Mouse (Mus musculus) embryonic facial prominence, embryonic 14.5 days (tissue): ENCODE results near the gene Zfhx3. TPM values are rescaled to one million over a fixed set of nuclear protein-coding genes. Genes with fewer than 3 reads are reported as not detected.

Experiments
- ATAC-seq: fragments of 200-750 bp; cut with Nextera tagmentation; 2 replicates; pipeline ENCODE4 v1.8.0; 2017; ENCODE audit warnings: low read depth, moderate number of reproducible peaks, moderate TSS enrichment
- DNase-seq: peaks from one replicate; pipeline ENCODE4 v3.0.0-alpha.2; 2015; ENCODE audit warnings: low spot score
- H3K27ac ChIP-seq: fragments of 300-500 bp; sonication (generic); replicated peaks from 2 replicates; pipeline ENCODE4 v1.5.1; 2014; ENCODE audit warnings: low read depth, mild to moderate bottlenecking, low read length, moderate library complexity
- H3K27me3 ChIP-seq: fragments of 300-500 bp; sonication (generic); replicated peaks from 2 replicates; pipeline ENCODE4 v1.6.1; 2014; ENCODE audit warnings: low read length; ENCODE audit not compliant: control insufficient read depth, insufficient read depth
- H3K36me3 ChIP-seq: fragments of 300-500 bp; sonication (generic); 2 replicates; pipeline ENCODE4 v1.6.1; 2014; ENCODE audit warnings: low read length, mixed read lengths; ENCODE audit not compliant: control insufficient read depth, insufficient read depth
- H3K4me1 ChIP-seq: fragments of 300-500 bp; sonication (generic); 2 replicates; pipeline ENCODE4 v1.6.1; 2014; ENCODE audit warnings: antibody characterized with exemption, low read length; ENCODE audit not compliant: control insufficient read depth, insufficient read depth
- H3K4me2 ChIP-seq: fragments of 300-500 bp; sonication (generic); 2 replicates; pipeline ENCODE4 v1.6.1; 2014; ENCODE audit warnings: low read depth, mild to moderate bottlenecking, low read length, moderate library complexity, mixed read lengths
- H3K4me3 ChIP-seq: fragments of 300-500 bp; sonication (generic); 2 replicates; pipeline ENCODE4 v1.5.1; 2014; ENCODE audit warnings: low read depth, mild to moderate bottlenecking, low read length
- H3K9ac ChIP-seq: fragments of 300-500 bp; sonication (generic); 2 replicates; pipeline ENCODE4 v1.6.1; 2014; ENCODE audit warnings: low read depth, mild to moderate bottlenecking, low read length, moderate library complexity, mixed read lengths
- H3K9me3 ChIP-seq: fragments of 300-500 bp; sonication (generic); 2 replicates; pipeline ENCODE4 v1.6.1; 2016; ENCODE audit warnings: low read length; ENCODE audit not compliant: control insufficient read depth
- WGBS: fragments of 180-500 bp; shearing (Covaris S2); extraction: QIAGEN DNeasy Blood & Tissue Kit; methylation state at CpG from one replicate; pipeline ENCODE4 v1.1.7; 2014; 5-methylcytosine and 5-hydroxymethylcytosine counted together
- polyA plus RNA-seq: library from polyadenylated mRNA; unstranded; fragments of >200 nt; fragmentation: Nextera tagmentation; extraction: Ambion mirVana; gene quantifications from 2 replicates; pipeline ENCODE4 v1.2.1, GENCODE M21; 2014

Zfhx3 gene
- polyA plus RNA-seq, 1 experiment from 2014 or later, result 14.2 TPM

DNA sequence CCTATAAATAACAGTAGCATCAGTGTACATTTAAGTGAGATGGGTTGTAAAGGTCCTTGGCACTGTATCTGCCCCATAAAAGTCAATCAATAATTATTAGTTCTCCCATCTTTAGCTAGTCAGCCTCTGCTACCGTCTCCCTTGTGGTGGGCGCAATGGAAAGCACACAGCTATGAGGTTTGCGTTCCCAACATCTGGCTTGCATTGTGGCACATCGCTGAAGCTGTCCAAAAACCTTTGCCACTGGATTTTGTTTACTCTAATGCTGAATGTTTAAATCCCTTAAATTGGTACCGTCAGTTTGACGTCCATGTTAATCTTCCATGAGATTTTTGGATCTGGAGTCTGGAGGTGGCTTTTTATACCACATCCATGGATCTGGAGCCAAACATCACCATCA, 428.3 kb downstream of the Zfhx3 start:
- 29% methylated on average over 6 of the region's 6 CpGs for WGBS
- Histone ChIP-seq H3K27ac (peak overlapping the region; percentile 17; the same call in 1 of the 2 replicates), H3K4me3 (no peak overlapping the region), H3K36me3 (no peaks in the 10 kb centered on the region), H3K9me3 (no peaks in the 10 kb centered on the region), H3K4me2 (no peak overlapping the region), H3K9ac (no peak overlapping the region), H3K27me3 (no peaks in the 10 kb centered on the region), H3K4me1 (peaks cover 7% of the 10 kb centered on the region; the same call in 1 of the 2 replicates)
- DNase-seq (peak; percentile 84), ATAC-seq (peak; percentile 47; the same call in 1 of the 2 replicates)

- WGBS, result 56% methylated on average over 7 of the region's 7 CpGs
- Histone ChIP-seq H3K4me3 (no peak overlapping the region), H3K4me1 (peaks cover 7% of the 10 kb centered on the region; the same call in 1 of the 2 replicates), H3K36me3 (no peaks in the 10 kb centered on the region), H3K27ac (no peak overlapping the region), H3K27me3 (no peaks in the 10 kb centered on the region), H3K9me3 (no peaks in the 10 kb centered on the region), H3K9ac (no peak overlapping the region), H3K4me2 (no peak overlapping the region)
- ATAC-seq, result no peak
- no peak for DNase-seq
Observed at GRCm38 (mm10) chr8:108373046-108373445, 430.6 kb downstream of the Zfhx3 start.

- Histone ChIP-seq H3K27me3 (no peaks in the 10 kb centered on the region), H3K4me1 (peaks cover 4% of the 10 kb centered on the region; the same call in 1 of the 2 replicates), H3K27ac (no peak overlapping the region), H3K36me3 (no peaks in the 10 kb centered on the region), H3K4me2 (no peak overlapping the region), H3K9me3 (no peaks in the 10 kb centered on the region), H3K9ac (no peak overlapping the region), H3K4me3 (no peak overlapping the region)
- WGBS, result 72% methylated on average over 2 of the region's 2 CpGs
- DNase-seq, result peak; percentile 57
- ATAC-seq, result no peak
Observed at GRCm38 (mm10) chr8:108378036-108378435, 435.6 kb downstream of the Zfhx3 start.

DNA sequence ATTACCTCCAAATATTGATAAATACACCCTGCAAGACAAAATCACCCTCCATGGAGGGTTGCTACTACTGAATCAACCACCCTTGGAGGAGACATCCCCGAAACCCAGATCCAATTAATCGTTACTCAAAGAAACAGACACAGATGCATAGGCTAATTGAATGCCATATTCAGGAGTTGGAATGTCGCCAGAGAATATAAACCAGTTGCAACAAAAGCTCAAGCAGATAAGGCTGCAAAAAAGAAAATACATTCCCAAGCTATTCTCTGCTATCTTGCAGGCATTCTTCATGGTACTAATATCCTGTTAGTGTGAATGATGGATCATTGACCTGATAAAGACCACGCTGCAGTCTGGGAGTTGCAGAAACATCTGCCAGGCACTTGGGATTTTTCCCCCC, 440.7 kb downstream of the Zfhx3 start:
- WGBS, result 56% methylated on average over 4 of the region's 4 CpGs
- ATAC-seq, result no peak
- DNase-seq, result no peak

DNA sequence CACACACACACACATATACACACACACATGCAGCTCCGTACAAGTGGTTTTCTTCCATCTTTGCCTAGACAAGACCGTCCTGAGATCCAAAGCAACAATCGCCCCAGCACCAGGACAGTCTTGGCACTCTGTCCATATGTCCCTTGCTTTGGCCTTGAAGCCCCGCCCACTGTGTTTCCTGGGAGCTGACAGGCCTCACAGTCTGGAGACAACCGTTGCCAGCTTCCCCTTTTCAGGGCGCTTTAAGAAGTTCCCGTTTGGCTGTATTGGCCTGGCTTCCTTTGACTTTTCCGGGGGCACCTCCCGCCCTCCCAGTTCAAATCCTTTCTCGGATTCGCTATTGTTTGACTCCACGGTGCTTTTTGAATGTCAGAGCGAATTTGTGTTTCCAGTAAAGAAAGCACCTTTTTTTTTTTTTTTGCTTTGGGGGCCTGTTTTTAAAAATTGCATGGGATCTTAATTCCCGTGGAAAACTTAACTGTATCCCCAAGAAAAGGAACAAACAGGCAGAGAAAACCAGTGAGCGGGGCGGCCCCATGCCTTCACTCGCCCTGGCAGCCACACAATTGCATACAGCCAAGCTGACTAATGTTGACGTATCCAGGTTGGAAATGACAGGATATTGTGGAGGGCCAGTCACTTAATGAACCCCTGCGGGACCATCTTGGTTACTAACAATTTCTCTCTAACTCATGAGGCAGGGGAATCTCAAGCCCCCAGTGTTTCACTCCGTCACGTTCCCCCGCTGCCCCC, 444.9 kb downstream of the Zfhx3 start:
- Histone ChIP-seq H3K27ac (0 out of 2 replicates have a peak overlapping the region, but pooled peaks have one; percentile 28), H3K4me1 (peaks cover 23% of the 10 kb centered on the region)
- 32% methylated on average over 22 of the region's 22 CpGs for WGBS

More for the DNA sequence above, 440.7 kb downstream of the Zfhx3 start:
- no peak overlapping the region for H3K27ac ChIP-seq
- peaks cover 17% of the 10 kb centered on the region for H3K4me1 ChIP-seq
- no peak overlapping the region for H3K4me3 ChIP-seq
- H3K27me3 ChIP-seq, result no peaks in the 10 kb centered on the region
- H3K4me2 ChIP-seq, result no peak overlapping the region
- no peaks in the 10 kb centered on the region for H3K36me3 ChIP-seq
- no peaks in the 10 kb centered on the region for H3K9me3 ChIP-seq
- no peak overlapping the region for H3K9ac ChIP-seq

GRCm38 (mm10) chr8:108387913-108388274, 445.4 kb downstream of the Zfhx3 start:
- ATAC-seq (0 out of 2 replicates have a peak, but pooled peaks have one; percentile 10), DNase-seq (no peak)
- Histone ChIP-seq H3K4me3 (no peak overlapping the region), H3K4me1 (peaks cover 21% of the 10 kb centered on the region), H3K9me3 (no peaks in the 10 kb centered on the region), H3K36me3 (no peaks in the 10 kb centered on the region), H3K27ac (no peak overlapping the region), H3K4me2 (peak overlapping the region; percentile 40; the same call in 1 of the 2 replicates), H3K27me3 (no peaks in the 10 kb centered on the region), H3K9ac (peak overlapping the region; percentile 34; the same call in 1 of the 2 replicates)
- WGBS, result 61% methylated on average over 8 of the region's 8 CpGs

More for the DNA sequence above, 444.9 kb downstream of the Zfhx3 start:
- Histone ChIP-seq H3K36me3 (no peaks in the 10 kb centered on the region), H3K9me3 (no peaks in the 10 kb centered on the region), H3K9ac (peak overlapping the region; percentile 34; the same call in 1 of the 2 replicates), H3K4me3 (no peak overlapping the region), H3K27me3 (no peaks in the 10 kb centered on the region), H3K4me2 (peak overlapping the region; percentile 40)
- DNase-seq (peak; percentile 78), ATAC-seq (peak; percentile 76)

- ATAC-seq, result no peak
- no peak overlapping the region for H3K9ac ChIP-seq
- 79% methylated on average over 9 of the region's 9 CpGs for WGBS
Observed at GRCm38 (mm10) chr8:108392909-108393308, 450.5 kb downstream of the Zfhx3 start.

DNA sequence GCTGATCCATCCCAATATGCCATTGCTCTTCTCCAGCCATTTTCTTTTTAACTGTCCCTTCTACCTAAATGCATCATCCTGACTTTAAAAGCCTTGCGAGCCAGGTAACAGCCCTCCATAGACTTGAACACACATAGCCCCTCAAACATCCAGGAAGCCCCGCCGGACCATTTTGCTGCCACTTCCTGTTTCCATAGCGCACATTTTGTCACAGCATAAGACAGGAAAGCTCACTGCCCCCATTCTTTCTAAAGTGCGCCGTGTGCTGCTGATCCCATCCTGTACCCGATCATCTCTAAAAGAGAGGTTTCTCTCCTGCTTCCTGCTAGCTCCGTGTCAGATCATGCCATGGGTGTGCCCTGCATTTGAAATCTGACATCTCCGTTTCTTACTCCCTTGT, 459.7 kb downstream of the Zfhx3 start:
- Histone ChIP-seq H3K27me3 (no peaks in the 10 kb centered on the region), H3K4me3 (no peak overlapping the region), H3K27ac (no peak overlapping the region), H3K4me1 (peaks cover 6% of the 10 kb centered on the region), H3K36me3 (no peaks in the 10 kb centered on the region), H3K9me3 (no peaks in the 10 kb centered on the region), H3K4me2 (no peak overlapping the region), H3K9ac (no peak overlapping the region)
- WGBS, result 84% methylated on average over 9 of the region's 9 CpGs
- DNase-seq (no peak), ATAC-seq (no peak)

More at GRCm38 (mm10) chr8:108392909-108393308, 450.5 kb downstream of the Zfhx3 start:
- no peaks in the 10 kb centered on the region for H3K27me3 ChIP-seq
- no peak overlapping the region for H3K27ac ChIP-seq
- DNase-seq, result no peak
- no peaks in the 10 kb centered on the region for H3K36me3 ChIP-seq
- peaks cover 6% of the 10 kb centered on the region; the same call in 1 of the 2 replicates for H3K4me1 ChIP-seq
- H3K9me3 ChIP-seq, result no peaks in the 10 kb centered on the region
- H3K4me2 ChIP-seq, result no peak overlapping the region
- H3K4me3 ChIP-seq, result no peak overlapping the region
